Mouse (Mus musculus): ENCODE measurements around the gene Rad51. TPM values are rescaled to one million over a fixed set of nuclear protein-coding genes. Genes with fewer than 3 reads are reported as not detected.

Rad51 gene
- total RNA-seq, 2 experiments from 2014 or later = 14.1 to 16.1 TPM

- ATAC-seq (replicated peaks; ENCODE audit: low FRiP score, poor library complexity, severe bottlenecking) = no peak
Observed at GRCm38 (mm10) chr2:119196316-119197108, 83.9 kb downstream of the Rad51 start.

Other genes with a start within 250 kb of the Rad51 start
- 1.3 and 2.3 TPM in 2 replicates for gene Bahd1, start 212.4 kb upstream of the Rad51 start, total RNA-seq (2015; ENCODE audit: low replicate concordance)
- gene Bahd1, start 212.4 kb upstream of the Rad51 start, total RNA-seq (2017; ENCODE audit: low replicate concordance) = 3.2 and 4.3 TPM in 2 replicates
- gene Chst14, start 186.3 kb upstream of the Rad51 start, total RNA-seq (2015; ENCODE audit: low replicate concordance) = 1.5 and 2.7 TPM in 2 replicates
- 0.43 TPM in 1 of 2 replicates, not detected in the other for gene Chst14, start 186.3 kb upstream of the Rad51 start, total RNA-seq (2017; ENCODE audit: low replicate concordance)
- gene Ccdc32, start 83.4 kb upstream of the Rad51 start, total RNA-seq (2015; ENCODE audit: low replicate concordance) = 1.9 and 8.8 TPM in 2 replicates
- gene Ccdc32, start 83.4 kb upstream of the Rad51 start, total RNA-seq (2017; ENCODE audit: low replicate concordance) = 4.9 and 7.5 TPM in 2 replicates
- gene Rpusd2, start 78.0 kb upstream of the Rad51 start, total RNA-seq (2015; ENCODE audit: low replicate concordance) = 2.9 and 4.0 TPM in 2 replicates
- gene Rpusd2, start 78.0 kb upstream of the Rad51 start, total RNA-seq (2017; ENCODE audit: low replicate concordance) = 2.3 and 2.5 TPM in 2 replicates
- 25.9 and 29.8 TPM in 2 replicates for gene Knl1, start 65.7 kb upstream of the Rad51 start, total RNA-seq (2015; ENCODE audit: low replicate concordance)
- gene Knl1, start 65.7 kb upstream of the Rad51 start, total RNA-seq (2017; ENCODE audit: low replicate concordance) = 47.8 and 56.3 TPM in 2 replicates
- gene Rmdn3, start 44.2 kb downstream of the Rad51 start, total RNA-seq (2015; ENCODE audit: low replicate concordance) = 17.8 and 21.7 TPM in 2 replicates
- 27.9 and 33.2 TPM in 2 replicates for gene Rmdn3, start 44.2 kb downstream of the Rad51 start, total RNA-seq (2017; ENCODE audit: low replicate concordance)
- gene Gchfr, start 55.0 kb downstream of the Rad51 start, total RNA-seq (2015; ENCODE audit: low replicate concordance) = not detected in 2 replicates
- 1.5 TPM in 1 of 2 replicates, not detected in the other for gene Gchfr, start 55.0 kb downstream of the Rad51 start, total RNA-seq (2017; ENCODE audit: low replicate concordance)
- not detected in 2 replicates for gene Gm14137, start 61.7 kb downstream of the Rad51 start, total RNA-seq (2015; ENCODE audit: low replicate concordance)
- not detected in 2 replicates for gene Gm14137, start 61.7 kb downstream of the Rad51 start, total RNA-seq (2017; ENCODE audit: low replicate concordance)
- gene Zfyve19, start 95.8 kb downstream of the Rad51 start, total RNA-seq (2015; ENCODE audit: low replicate concordance) = 0.58 and 4.2 TPM in 2 replicates
- gene Zfyve19, start 95.8 kb downstream of the Rad51 start, total RNA-seq (2017; ENCODE audit: low replicate concordance) = 11.3 and 12.6 TPM in 2 replicates
- gene Dnajc17, start 96.0 kb downstream of the Rad51 start, total RNA-seq (2015; ENCODE audit: low replicate concordance) = 3.8 and 22.3 TPM in 2 replicates
- gene Dnajc17, start 96.0 kb downstream of the Rad51 start, total RNA-seq (2017; ENCODE audit: low replicate concordance) = 4.5 and 12.4 TPM in 2 replicates
- gene Ppp1r14d, start 117.1 kb downstream of the Rad51 start, total RNA-seq (2015; ENCODE audit: low replicate concordance) = not detected in 2 replicates
- gene Ppp1r14d, start 117.1 kb downstream of the Rad51 start, total RNA-seq (2017; ENCODE audit: low replicate concordance) = not detected in 2 replicates
- gene Spint1, start 124.6 kb downstream of the Rad51 start, total RNA-seq (2015; ENCODE audit: low replicate concordance) = not detected in 2 replicates
- gene Spint1, start 124.6 kb downstream of the Rad51 start, total RNA-seq (2017; ENCODE audit: low replicate concordance) = not detected in 2 replicates
- not detected in 2 replicates for gene Rhov, start 158.5 kb downstream of the Rad51 start, total RNA-seq (2015; ENCODE audit: low replicate concordance)
- not detected in 2 replicates for gene Rhov, start 158.5 kb downstream of the Rad51 start, total RNA-seq (2017; ENCODE audit: low replicate concordance)
- gene Vps18, start 175.9 kb downstream of the Rad51 start, total RNA-seq (2015; ENCODE audit: low replicate concordance) = 1.2 and 1.7 TPM in 2 replicates
- gene Vps18, start 175.9 kb downstream of the Rad51 start, total RNA-seq (2017; ENCODE audit: low replicate concordance) = 3.1 and 3.8 TPM in 2 replicates
- not detected in 2 replicates for gene Dll4, start 213.0 kb downstream of the Rad51 start, total RNA-seq (2015; ENCODE audit: low replicate concordance)
- not detected in 2 replicates for gene Dll4, start 213.0 kb downstream of the Rad51 start, total RNA-seq (2017; ENCODE audit: low replicate concordance)
- 0.77 TPM in 1 of 2 replicates, not detected in the other for gene Chac1, start 238.4 kb downstream of the Rad51 start, total RNA-seq (2015; ENCODE audit: low replicate concordance)
- gene Chac1, start 238.4 kb downstream of the Rad51 start, total RNA-seq (2017; ENCODE audit: low replicate concordance) = 0.42 and 1.0 TPM in 2 replicates